Mouse (Mus musculus): ENCODE results near the gene Cxcr6.

The Cxcr6 gene

GRCm38 (mm10) chr9:123815996-123816395 lies 9.7 kb downstream of the Cxcr6 start:
- in situ Hi-C loops (cut with MboI, MseI): no loop called here

- in situ Hi-C loops (cut with MboI, MseI): no loop called here
Measured at GRCm38 (mm10) chr9:123818601-123819000, 12.3 kb downstream of the Cxcr6 start.

DNA sequence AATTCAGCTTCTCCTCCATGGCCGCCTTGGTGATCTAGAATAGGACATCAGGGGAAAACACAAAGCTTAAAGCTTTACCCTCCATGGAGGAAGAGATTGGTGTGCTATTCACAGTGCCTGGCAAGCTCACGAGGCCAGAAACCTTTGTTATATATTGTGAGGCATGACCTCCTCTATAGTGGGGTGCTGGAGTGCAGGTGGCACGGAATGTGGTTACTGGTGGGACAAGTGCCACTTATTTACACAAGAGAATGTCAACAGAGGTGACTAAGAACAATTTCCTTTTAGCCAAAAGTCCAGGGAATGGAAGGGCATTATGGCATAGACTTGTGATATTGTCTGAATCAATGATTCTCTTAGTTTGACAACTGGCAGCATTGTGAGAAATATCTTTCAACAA lies 20.4 kb downstream of the Cxcr6 start:
- in situ Hi-C loops (cut with MboI, MseI): no loop called here

DNA sequence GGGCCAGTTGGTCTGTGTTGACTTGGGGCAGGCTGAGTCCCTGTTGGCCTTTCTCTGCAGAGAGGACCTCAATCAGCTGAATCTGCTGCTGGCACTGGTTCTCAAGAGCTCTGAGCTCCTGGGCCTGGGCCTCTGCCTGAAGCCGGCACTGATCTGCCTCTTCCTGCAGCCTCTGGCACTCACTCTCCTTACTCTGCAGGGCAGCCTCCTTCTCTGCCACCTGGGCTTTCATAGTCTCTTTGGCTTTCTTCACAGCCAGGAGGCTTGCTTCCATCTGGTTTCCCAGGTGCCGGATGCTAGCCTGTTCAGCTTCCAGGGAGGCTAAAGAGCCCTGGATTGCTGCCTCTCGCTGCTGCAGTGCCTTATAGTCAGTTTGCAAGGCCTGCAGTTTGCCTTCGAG lies 22.6 kb downstream of the Cxcr6 start:
- in situ Hi-C loops (cut with MboI, MseI): no loop called here

DNA sequence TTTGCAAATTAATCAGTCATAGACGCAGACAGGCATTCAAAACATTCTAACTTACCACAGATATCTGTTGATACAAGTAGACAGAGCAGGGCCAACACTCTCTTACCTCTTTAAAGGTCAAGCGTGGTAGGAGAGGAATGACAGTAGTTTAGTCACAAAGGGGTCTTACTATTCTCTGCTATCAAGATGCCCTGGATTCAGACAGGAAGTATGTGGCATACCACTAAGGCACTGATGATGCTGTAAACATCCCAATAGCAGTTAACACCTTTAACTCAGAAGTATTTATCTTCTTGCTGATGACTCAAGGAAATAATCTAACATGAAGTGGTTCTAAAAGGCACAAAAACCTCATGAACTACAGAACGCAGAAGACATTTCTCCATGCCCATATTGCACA lies 29.6 kb downstream of the Cxcr6 start:
- in situ Hi-C loops (cut with MboI, MseI): loop anchor here in 1 of 2 experiments (10.0 kb wide), 1 partner anchor 229 kb away; no protein-coding TSS in a partner anchor

GRCm38 (mm10) chr9:123840243-123840642 lies 34.0 kb downstream of the Cxcr6 start:
- in situ Hi-C loops (cut with MboI, MseI): no loop called here

- in situ Hi-C loops (cut with MboI, MseI): no loop called here
Measured at GRCm38 (mm10) chr9:123844468-123844867, 38.2 kb downstream of the Cxcr6 start.

DNA sequence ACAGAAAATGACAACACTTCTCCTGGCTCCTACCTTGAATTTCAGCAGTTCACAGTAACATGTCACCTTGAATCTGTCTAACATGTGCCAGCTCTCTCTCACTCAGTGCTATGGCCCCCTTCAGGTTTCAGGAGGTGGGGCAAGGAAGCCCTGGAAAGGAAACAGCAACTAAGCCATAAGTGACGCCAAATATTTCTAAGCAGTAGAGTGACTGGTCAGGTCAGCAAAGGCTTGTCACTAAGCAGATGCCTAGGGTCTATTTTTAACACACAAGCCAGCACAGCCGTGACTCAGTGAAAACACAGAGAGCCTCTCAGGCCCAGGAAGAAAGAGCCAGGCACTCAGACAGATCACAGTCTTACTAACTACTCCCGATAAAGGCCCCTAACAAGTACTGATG lies 38.8 kb downstream of the Cxcr6 start:
- in situ Hi-C loops (cut with MboI, MseI): no loop called here

DNA sequence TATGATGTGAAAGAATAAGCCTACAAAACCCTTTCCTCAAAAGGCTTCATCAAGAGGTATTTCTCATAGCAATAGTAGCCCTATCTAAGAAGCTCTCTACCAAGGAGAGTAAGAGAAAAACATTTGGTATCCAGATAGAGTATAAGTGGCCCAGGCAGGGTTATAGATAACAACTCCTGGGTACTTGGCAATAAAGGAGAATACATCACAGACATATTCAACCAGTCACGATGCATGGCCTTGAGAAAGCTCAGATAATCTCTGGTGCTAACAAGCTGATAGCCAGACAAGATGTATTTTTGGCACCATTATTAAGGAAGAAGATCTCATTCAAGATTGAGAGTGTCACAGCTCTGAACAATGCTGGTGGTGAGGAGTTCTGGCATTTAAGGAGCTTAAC lies 40.2 kb downstream of the Cxcr6 start:
- in situ Hi-C loops (cut with MboI, MseI): no loop called here

DNA sequence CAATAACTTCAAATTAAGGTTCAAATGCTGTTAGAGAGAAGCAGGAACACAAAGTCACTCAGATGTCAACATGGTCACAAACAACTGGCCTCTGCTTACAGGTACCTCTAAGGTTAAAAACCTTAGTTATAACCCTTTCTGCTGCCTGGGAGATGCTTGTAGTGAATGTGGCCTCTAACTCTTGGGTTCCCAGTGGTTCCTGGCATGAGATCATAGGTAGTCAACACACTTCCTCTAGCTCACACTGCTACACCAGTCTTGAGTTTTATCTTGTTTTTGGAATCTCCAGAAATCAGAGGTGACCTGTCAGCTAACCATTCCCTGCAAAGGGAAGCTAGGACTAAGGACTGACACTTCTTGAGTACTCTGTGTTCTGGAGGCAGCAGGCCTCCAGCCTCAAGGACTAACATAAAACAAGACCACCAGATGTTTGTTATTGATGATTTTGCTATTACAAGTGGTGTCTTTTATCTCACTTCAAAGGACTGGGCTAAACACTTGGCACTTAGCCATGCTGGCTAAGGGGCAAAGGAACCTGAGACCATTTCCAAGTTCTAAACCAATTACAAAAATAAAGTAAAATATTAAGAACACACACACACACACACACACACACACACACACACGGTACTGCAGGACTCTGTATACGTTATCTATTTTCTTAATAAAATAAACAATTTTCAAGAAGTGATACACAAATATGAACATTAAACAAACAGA lies 43.9 kb downstream of the Cxcr6 start:
- in situ Hi-C loops (cut with MboI, MseI): loop anchor here (5.0 to 25.0 kb wide), 3 partner anchors 72 to 838 kb away; partner anchors contain the start of gene Tmem42 (in 1 of the 2)

GRCm38 (mm10) chr9:123850705-123851061 lies 44.4 kb downstream of the Cxcr6 start:
- in situ Hi-C loops (cut with MboI, MseI): loop anchor here (5.0 to 25.0 kb wide), 3 partner anchors 72 to 838 kb away; partner anchors contain the start of gene Tmem42 (in 1 of the 2)

GRCm38 (mm10) chr9:123851062-123851712 lies 44.9 kb downstream of the Cxcr6 start:
- in situ Hi-C loops (cut with MboI, MseI): loop anchor here (5.0 to 25.0 kb wide), 3 partner anchors 71 to 839 kb away; partner anchors contain the start of gene Tmem42 (in 1 of the 2)

DNA sequence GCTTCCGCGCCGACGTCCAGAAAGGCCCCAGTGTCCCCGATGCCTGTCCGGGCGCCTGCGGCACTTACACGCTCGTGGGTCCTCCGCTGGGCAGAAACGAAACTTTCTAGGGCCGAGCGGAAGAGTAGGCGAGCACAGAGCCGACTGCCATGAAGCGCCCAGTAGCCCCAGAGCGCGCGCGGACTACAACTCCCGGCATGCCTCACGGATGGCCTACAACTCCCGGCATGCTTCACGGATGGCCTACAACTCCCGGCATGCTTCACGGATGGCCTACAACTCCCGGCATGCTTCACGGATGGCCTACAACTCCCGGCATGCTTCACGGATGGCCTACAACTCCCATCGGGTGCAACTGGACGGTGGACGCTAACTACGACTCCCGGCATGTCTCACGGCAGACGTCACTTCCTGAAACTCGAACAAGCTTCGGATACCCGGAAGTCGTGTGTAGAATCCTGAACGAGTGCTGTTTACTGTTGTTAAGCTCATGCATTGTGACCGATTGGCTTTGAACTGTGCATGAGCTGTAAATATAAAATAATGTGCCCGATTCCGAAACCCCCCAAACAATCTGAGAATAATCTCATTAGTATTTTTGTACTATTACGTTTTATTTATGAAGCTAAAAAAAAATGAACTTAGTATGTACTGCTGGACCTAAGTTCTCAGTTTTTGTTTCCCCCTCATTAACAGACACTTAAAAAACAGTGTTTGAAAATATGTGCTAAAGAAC lies 45.6 kb downstream of the Cxcr6 start, which contains the start of gene Fyco1:
Fyco1 (minus strand) TSS at position 187 of the 736 bp plus-strand sequence.
- in situ Hi-C loops (cut with MboI, MseI): loop anchor here (5.0 to 25.0 kb wide), 3 partner anchors 70 to 840 kb away; partner anchors contain the start of gene Tmem42 (in 1 of the 2)

GRCm38 (mm10) chr9:123852449-123853390 lies 46.4 kb downstream of the Cxcr6 start:
- in situ Hi-C loops (cut with MboI, MseI): loop anchor here (5.0 to 25.0 kb wide), 3 partner anchors 70 to 840 kb away; partner anchors contain the start of gene Tmem42 (in 1 of the 2)

DNA sequence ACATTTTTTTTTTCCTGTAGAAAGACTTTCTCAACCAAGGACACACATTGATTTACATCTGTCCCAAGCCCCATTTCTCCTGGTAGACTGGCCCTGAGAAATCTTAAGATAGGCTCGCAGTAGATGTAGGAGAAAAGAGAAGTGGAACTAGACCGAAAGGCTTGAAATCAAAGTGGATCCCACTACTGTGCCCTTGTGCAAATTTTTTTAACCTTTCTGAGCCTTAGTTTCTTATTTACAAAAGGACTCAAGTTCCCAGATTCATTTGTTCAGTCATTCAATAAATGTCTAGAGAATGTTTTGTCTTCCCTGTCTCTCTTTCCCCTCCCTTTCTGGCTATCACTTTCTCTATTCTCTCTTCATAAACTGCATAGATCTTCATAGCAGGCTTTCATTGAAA lies 50.6 kb downstream of the Cxcr6 start:
- in situ Hi-C loops (cut with MboI, MseI): loop anchor here (10.0 to 25.0 kb wide), 2 partner anchors 278 to 845 kb away; partner anchors contain the start of gene Tmem42 (in 1 of the 2)

Measured in T-helper 17 cell (primary cell).